Mouse (Mus musculus): ENCODE data around the gene Erich6. TPM values are rescaled to one million over a fixed set of nuclear protein-coding genes. Genes with fewer than 3 reads are reported as not detected.

The Erich6 gene
- polyA plus RNA-seq, 1 experiment from 2014 or later: 0.11 TPM

GRCm38 (mm10) chr3:58673295-58673694 is 36.3 kb upstream of the Erich6 start:
- no peaks in the 10 kb centered on the region for H3K27me3 ChIP-seq (replicated peaks)
- no peak for ATAC-seq (ENCODE audit: extremely low read depth, insufficient number of reproducible peaks, low FRiP score, low TSS enrichment)
- no peak overlapping the region for H3K4me2 ChIP-seq
- H3K9ac ChIP-seq: no peak overlapping the region
- peaks cover 31% of the 10 kb centered on the region for H3K4me1 ChIP-seq
- H3K36me3 ChIP-seq: peaks cover 23% of the 10 kb centered on the region
- no peak overlapping the region for H3K27ac ChIP-seq (replicated peaks)
- no peak overlapping the region for H3K4me3 ChIP-seq
- H3K9me3 ChIP-seq: no peaks in the 10 kb centered on the region
- WGBS: 87% methylated on average over 5 of the region's 5 CpGs

GRCm38 (mm10) chr3:58672481-58673183 is 35.6 kb upstream of the Erich6 start:
- H3K4me3 ChIP-seq: no peak overlapping the region
- H3K27me3 ChIP-seq (replicated peaks): no peaks in the 10 kb centered on the region
- 52% methylated on average over 4 of the region's 4 CpGs for WGBS
- no peak overlapping the region for H3K9ac ChIP-seq
- H3K4me1 ChIP-seq: peaks cover 24% of the 10 kb centered on the region
- H3K27ac ChIP-seq (replicated peaks): no peak overlapping the region
- peaks cover 23% of the 10 kb centered on the region for H3K36me3 ChIP-seq
- H3K9me3 ChIP-seq: no peaks in the 10 kb centered on the region
- no peak for ATAC-seq (ENCODE audit: extremely low read depth, insufficient number of reproducible peaks, low FRiP score, low TSS enrichment)
- no peak overlapping the region for H3K4me2 ChIP-seq

DNA sequence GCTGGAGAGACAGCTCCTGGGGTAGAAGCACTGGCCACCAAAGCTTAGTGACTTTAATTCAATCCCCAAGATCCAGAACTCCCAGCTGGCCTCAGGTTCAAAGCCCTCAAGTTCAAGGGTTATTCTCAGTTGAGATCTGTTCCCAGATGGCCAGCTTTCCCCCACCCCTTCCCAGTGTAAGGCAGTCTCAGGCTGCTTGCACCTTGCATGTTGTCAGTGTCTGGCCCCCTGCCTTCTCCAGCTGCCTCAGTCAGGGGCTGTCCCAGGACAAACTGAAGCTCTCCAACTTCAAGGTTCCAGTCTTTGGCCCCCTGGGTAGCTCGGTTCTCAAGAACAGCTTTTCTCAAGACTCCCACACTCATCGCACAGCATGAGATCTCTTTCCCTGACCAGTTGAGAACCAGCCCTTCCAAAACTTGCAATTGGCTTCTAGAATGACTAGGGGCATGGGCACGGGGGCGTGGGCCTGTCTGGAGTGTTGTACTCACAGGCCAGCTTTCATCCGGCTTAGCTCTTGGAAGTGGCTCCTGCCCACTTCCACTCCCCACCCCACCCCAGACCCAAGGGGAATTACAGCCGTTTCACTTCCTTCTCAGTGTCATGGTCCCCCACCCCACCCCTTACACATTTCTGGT is 34.7 kb upstream of the Erich6 start:
- Histone ChIP-seq H3K4me2 (no peak overlapping the region), H3K27ac (replicated peaks) (no peak overlapping the region), H3K9ac (no peak overlapping the region), H3K27me3 (replicated peaks) (no peaks in the 10 kb centered on the region), H3K36me3 (peaks cover 23% of the 10 kb centered on the region), H3K9me3 (no peaks in the 10 kb centered on the region), H3K4me1 (peaks cover 15% of the 10 kb centered on the region), H3K4me3 (no peak overlapping the region)
- 42% methylated on average over 6 of the region's 6 CpGs for WGBS
- no peak for ATAC-seq (ENCODE audit: extremely low read depth, insufficient number of reproducible peaks, low FRiP score, low TSS enrichment)

DNA sequence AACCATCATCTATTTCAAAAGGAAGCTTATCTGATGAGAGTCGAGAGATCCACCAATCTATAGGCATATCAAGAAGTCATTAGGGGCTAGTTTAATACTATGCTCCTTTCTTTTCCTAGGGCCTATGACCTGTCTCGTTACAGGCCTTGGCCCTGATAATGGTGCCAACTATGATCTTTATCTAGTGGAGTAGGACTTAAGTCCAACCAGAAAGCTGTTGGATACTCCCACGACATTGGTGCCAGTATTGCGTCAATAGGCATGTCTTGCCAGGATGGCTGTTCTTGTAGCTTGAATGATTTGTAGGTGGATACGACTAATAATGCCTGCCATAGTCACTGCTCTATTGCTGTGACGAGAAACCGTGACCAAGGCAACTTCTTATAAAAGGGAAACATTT is 27.0 kb upstream of the Erich6 start:
- H3K4me3 ChIP-seq: no peak overlapping the region
- H3K9ac ChIP-seq: no peak overlapping the region
- 80% methylated on average over 7 of the region's 7 CpGs for WGBS
- H3K27ac ChIP-seq (replicated peaks): no peak overlapping the region
- no peaks in the 10 kb centered on the region for H3K36me3 ChIP-seq
- no peak overlapping the region for H3K4me2 ChIP-seq
- no peaks in the 10 kb centered on the region for H3K4me1 ChIP-seq
- H3K9me3 ChIP-seq: 0 out of 2 replicates have a peak, but pooled peaks cover 6% of the 10 kb centered on the region
- no peaks in the 10 kb centered on the region for H3K27me3 ChIP-seq (replicated peaks)
- ATAC-seq (ENCODE audit: extremely low read depth, insufficient number of reproducible peaks, low FRiP score, low TSS enrichment): no peak

DNA sequence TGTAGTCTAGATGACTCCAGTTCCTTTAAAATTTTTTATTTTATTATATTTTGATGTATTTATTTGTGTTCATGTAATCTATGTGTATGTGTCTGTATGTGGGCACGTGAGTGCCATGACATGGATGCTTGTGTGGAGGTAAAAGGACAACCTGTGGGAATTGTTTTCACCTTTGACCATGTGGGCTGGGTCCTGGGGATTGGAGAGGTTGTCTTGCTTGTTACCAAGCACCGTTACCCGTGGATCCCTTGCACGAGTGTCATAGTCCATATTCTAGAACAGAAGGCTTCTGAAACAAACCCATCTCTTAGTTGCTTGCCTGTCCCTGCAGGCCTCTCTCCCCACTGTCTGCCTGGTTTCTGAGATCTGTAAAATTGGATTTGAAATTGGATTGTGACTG is 23.6 kb upstream of the Erich6 start:
- no peak for ATAC-seq (ENCODE audit: extremely low read depth, insufficient number of reproducible peaks, low FRiP score, low TSS enrichment)

DNA sequence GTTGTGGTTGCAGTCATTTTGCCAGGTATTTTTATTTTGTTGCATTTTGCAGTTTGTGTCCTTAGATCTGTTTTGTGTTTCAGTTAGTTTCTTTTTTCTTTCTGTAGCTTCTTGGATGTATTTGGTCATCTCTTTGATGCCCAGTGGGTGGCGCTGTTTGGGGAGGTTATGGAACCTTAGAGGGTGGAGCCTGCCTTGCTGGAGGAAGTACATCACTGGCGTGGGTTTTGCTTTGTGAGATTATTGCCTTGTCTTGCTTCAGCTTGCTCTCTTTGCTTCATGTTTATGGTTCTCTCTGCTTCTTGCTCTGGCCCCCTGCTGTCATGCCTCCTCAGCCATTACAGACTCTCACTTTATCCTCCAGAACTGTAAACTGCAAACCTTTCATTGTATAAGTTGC is 20.3 kb upstream of the Erich6 start:
- Histone ChIP-seq H3K36me3 (no peaks in the 10 kb centered on the region), H3K4me2 (no peak overlapping the region), H3K9ac (no peak overlapping the region), H3K9me3 (no peaks in the 10 kb centered on the region), H3K27me3 (replicated peaks) (no peaks in the 10 kb centered on the region), H3K4me3 (no peak overlapping the region), H3K27ac (replicated peaks) (no peak overlapping the region), H3K4me1 (no peaks in the 10 kb centered on the region)
- no peak for ATAC-seq (ENCODE audit: extremely low read depth, insufficient number of reproducible peaks, low FRiP score, low TSS enrichment)
- WGBS: 41% methylated on average over 2 of the region's 2 CpGs

More for the DNA sequence above, 23.6 kb upstream of the Erich6 start:
- Histone ChIP-seq H3K4me3 (no peak overlapping the region), H3K27me3 (replicated peaks) (no peaks in the 10 kb centered on the region), H3K4me1 (no peaks in the 10 kb centered on the region), H3K27ac (replicated peaks) (no peak overlapping the region), H3K4me2 (no peak overlapping the region), H3K9ac (no peak overlapping the region), H3K36me3 (no peaks in the 10 kb centered on the region), H3K9me3 (no peaks in the 10 kb centered on the region)
- 89% methylated on average over 4 of the region's 4 CpGs for WGBS

DNA sequence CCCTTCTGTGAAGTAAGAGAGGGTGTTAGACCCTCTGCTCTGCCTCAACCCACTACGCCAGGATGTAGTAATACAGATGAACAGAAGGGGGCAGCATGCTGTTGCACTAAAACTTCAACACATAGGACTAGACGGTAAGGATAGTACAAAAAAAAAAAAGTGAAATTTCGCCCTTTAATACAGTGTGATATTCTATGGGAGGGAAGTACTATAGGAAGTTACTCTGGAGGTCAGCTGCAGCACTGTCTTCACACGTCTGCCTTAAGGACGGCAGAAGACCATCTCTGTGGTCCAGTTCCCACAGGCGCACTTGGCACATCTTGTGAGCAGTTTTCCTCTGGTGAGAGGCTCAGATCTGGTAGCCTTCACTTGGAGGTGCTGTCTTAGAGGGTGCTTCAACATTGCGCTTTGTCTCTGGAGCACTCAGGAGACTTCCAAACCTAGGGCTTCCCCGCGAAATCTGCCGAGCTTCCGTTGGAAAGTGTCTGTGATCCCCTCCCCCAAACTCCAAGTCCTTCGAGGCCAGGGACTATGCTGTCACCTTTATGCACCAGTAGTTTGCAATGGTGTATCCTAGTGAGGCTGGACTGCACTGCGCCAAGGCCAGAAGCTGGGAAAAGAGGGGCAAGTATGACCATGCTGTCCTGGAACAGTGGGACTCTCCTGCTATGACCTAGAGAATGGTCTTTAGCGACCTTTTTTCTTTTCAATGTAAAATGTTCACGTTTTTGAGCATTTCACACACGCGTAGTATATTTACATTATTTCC is 18.5 kb upstream of the Erich6 start:
- H3K27ac ChIP-seq (replicated peaks): no peak overlapping the region
- no peak for ATAC-seq (ENCODE audit: extremely low read depth, insufficient number of reproducible peaks, low FRiP score, low TSS enrichment)
- peak overlapping the region; percentile 15; the same call in 1 of the 2 replicates for H3K9ac ChIP-seq
- H3K4me1 ChIP-seq: no peaks in the 10 kb centered on the region
- no peak overlapping the region for H3K4me3 ChIP-seq
- 47% methylated on average over 17 of the region's 17 CpGs for whole genome bisulfite sequencing
- H3K4me2 ChIP-seq: peak overlapping the region; percentile 55
- no peaks in the 10 kb centered on the region for H3K27me3 ChIP-seq (replicated peaks)
- no peaks in the 10 kb centered on the region for H3K9me3 ChIP-seq
- H3K36me3 ChIP-seq: no peaks in the 10 kb centered on the region

GRCm38 (mm10) chr3:58653907-58654306 is 16.9 kb upstream of the Erich6 start:
- H3K4me1 ChIP-seq: no peaks in the 10 kb centered on the region

GRCm38 (mm10) chr3:58650328-58650727 is 13.3 kb upstream of the Erich6 start:
- no peaks in the 10 kb centered on the region for H3K9me3 ChIP-seq
- H3K36me3 ChIP-seq: no peaks in the 10 kb centered on the region
- ATAC-seq (ENCODE audit: extremely low read depth, insufficient number of reproducible peaks, low FRiP score, low TSS enrichment): no peak
- no peak overlapping the region for H3K27ac ChIP-seq (replicated peaks)
- H3K4me1 ChIP-seq: no peaks in the 10 kb centered on the region
- no peak overlapping the region for H3K4me3 ChIP-seq
- no peak overlapping the region for H3K4me2 ChIP-seq
- H3K9ac ChIP-seq: no peak overlapping the region
- no peaks in the 10 kb centered on the region for H3K27me3 ChIP-seq (replicated peaks)
- WGBS: 22% methylated on average over 4 of the region's 4 CpGs

More at GRCm38 (mm10) chr3:58653907-58654306, 16.9 kb upstream of the Erich6 start:
- Histone ChIP-seq H3K9ac (no peak overlapping the region), H3K36me3 (no peaks in the 10 kb centered on the region), H3K4me3 (no peak overlapping the region), H3K4me2 (no peak overlapping the region), H3K27me3 (replicated peaks) (no peaks in the 10 kb centered on the region), H3K9me3 (no peaks in the 10 kb centered on the region), H3K27ac (replicated peaks) (no peak overlapping the region)
- ATAC-seq (ENCODE audit: extremely low read depth, insufficient number of reproducible peaks, low FRiP score, low TSS enrichment): no peak
- WGBS: 55% methylated on average over 5 of the region's 5 CpGs

- Histone ChIP-seq H3K4me3 (no peak overlapping the region), H3K4me1 (no peaks in the 10 kb centered on the region), H3K36me3 (no peaks in the 10 kb centered on the region), H3K9ac (no peak overlapping the region), H3K27ac (replicated peaks) (no peak overlapping the region), H3K27me3 (replicated peaks) (no peaks in the 10 kb centered on the region), H3K4me2 (no peak overlapping the region), H3K9me3 (no peaks in the 10 kb centered on the region)
- ATAC-seq (ENCODE audit: extremely low read depth, insufficient number of reproducible peaks, low FRiP score, low TSS enrichment): no peak
- WGBS: 72% methylated on average over 2 of the region's 2 CpGs
These were observed 10.2 kb upstream of the Erich6 start for GRCm38 (mm10) chr3:58647179-58647578.

DNA sequence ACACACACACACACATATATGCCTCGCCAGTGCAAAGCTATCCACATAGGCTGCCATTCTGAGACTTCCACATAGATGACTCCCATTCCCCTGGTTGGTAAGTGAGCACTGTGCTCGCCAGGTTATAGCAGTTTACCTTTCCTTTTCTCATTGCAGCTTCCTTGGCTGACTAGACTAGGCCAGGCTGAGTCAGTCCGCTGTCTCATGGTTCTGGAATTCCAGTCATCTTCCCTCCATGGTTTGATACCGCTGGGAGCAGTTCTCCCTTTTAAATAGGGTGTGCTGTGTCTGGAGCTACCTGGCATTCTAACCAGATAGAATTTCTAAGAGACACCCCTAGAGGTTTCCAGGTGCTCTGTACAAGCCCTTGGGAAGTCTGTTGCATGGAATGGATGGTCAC is 9.2 kb upstream of the Erich6 start:
- Histone ChIP-seq H3K36me3 (no peaks in the 10 kb centered on the region), H3K4me2 (no peak overlapping the region), H3K9me3 (no peaks in the 10 kb centered on the region), H3K27ac (replicated peaks) (no peak overlapping the region), H3K9ac (no peak overlapping the region), H3K4me1 (no peaks in the 10 kb centered on the region), H3K4me3 (no peak overlapping the region), H3K27me3 (replicated peaks) (no peaks in the 10 kb centered on the region)
- 54% methylated on average over 4 of the region's 4 CpGs for WGBS
- ATAC-seq (ENCODE audit: extremely low read depth, insufficient number of reproducible peaks, low FRiP score, low TSS enrichment): no peak

Data from heart, embryonic 13.5 days (tissue).